Mouse (Mus musculus) myocyte (in vitro differentiated cells): ENCODE measurements at regions not wholly inside any gene's neighbourhood (a gene's known extent, or its start where the extent isn't known, plus 50 kb on each side); places are given as distances from the start of the nearest gene placed in this dataset.

Experiments
- H3K27me3 ChIP-seq: one replicate; pipeline ENCODE4 v1.6.1; 2011; ENCODE audit not compliant: control insufficient read depth, insufficient read depth, insufficient read length
- H3K36me3 ChIP-seq: one replicate; pipeline ENCODE4 v1.6.1; 2011; ENCODE audit not compliant: control insufficient read depth, insufficient read depth
- H3K4me2 ChIP-seq: one replicate; pipeline ENCODE4 v1.6.1; 2011; ENCODE audit warnings: low read depth, control low read depth
- H3K4me3 ChIP-seq: one replicate; pipeline ENCODE4 v1.5.1; 2011; ENCODE audit warnings: mild to moderate bottlenecking, control low read depth, moderate library complexity
- H3K79me2 ChIP-seq: one replicate; pipeline ENCODE4 v1.6.1; 2011; ENCODE audit not compliant: control insufficient read depth, insufficient read depth
- H3ac ChIP-seq: one replicate; pipeline ENCODE4 v1.6.1; 2011; ENCODE audit not compliant: control insufficient read depth, insufficient read length
- CEBPB ChIP-seq: IDR thresholded peaks from 2 replicates; pipeline ENCODE4 v1.6.1; 2011; ENCODE audit warnings: mild to moderate bottlenecking, moderate library complexity; ENCODE audit not compliant: poor library complexity, insufficient read depth, severe bottlenecking
- E2F4 ChIP-seq: IDR thresholded peaks from one replicate; pipeline ENCODE4 v1.6.1; 2011; ENCODE audit warnings: mild to moderate bottlenecking, control low read depth, moderate library complexity; ENCODE audit not compliant: insufficient read depth
- MAX ChIP-seq: IDR thresholded peaks from one replicate; pipeline ENCODE4 v1.6.1; 2011; ENCODE audit warnings: low read depth, mild to moderate bottlenecking, control low read depth
- MYOD1 ChIP-seq, 3 experiments: IDR thresholded peaks; one replicate each; pipeline ENCODE4 v1.6.1; 2011; ENCODE audit warnings: control low read depth in 2 of 3, low read depth in 2 of 3, mild to moderate bottlenecking in 2 of 3, moderate library complexity in 1 of 3; ENCODE audit not compliant: insufficient read length in 2 of 3, control insufficient read depth in 1 of 3
- MYOG ChIP-seq, 3 experiments: IDR thresholded peaks; one replicate each; pipeline ENCODE4 v1.6.1; 2011; ENCODE audit warnings: control low read depth in 2 of 3, low read depth in 2 of 3, mild to moderate bottlenecking in 2 of 3; ENCODE audit not compliant: insufficient read length in 2 of 3, control insufficient read depth in 1 of 3, insufficient read depth in 1 of 3
- POLR2A ChIP-seq: IDR thresholded peaks from one replicate; pipeline ENCODE4 v1.6.1; 2011; ENCODE audit warnings: low read depth, mild to moderate bottlenecking, control low read depth, moderate library complexity; ENCODE audit not compliant: insufficient read length
- POLR2AphosphoS2 ChIP-seq: IDR thresholded peaks from one replicate; pipeline ENCODE4 v1.6.1; 2011; ENCODE audit warnings: low read depth, control low read depth; ENCODE audit not compliant: insufficient read length
- REST ChIP-seq: IDR thresholded peaks from one replicate; pipeline ENCODE4 v1.6.1; 2011; ENCODE audit warnings: mild to moderate bottlenecking, control low read depth, moderate library complexity; ENCODE audit not compliant: insufficient read depth, insufficient read length
- SRF ChIP-seq: IDR thresholded peaks from one replicate; pipeline ENCODE4 v1.6.1; 2011; ENCODE audit warnings: low read depth; ENCODE audit not compliant: control insufficient read depth, insufficient read length
- TCF12 ChIP-seq: IDR thresholded peaks from one replicate; pipeline ENCODE4 v1.6.1; 2011; ENCODE audit warnings: mild to moderate bottlenecking, control low read depth; ENCODE audit not compliant: poor library complexity, insufficient read depth, severe bottlenecking
- TCF3 ChIP-seq: IDR thresholded peaks from one replicate; pipeline ENCODE4 v1.6.1; 2011; ENCODE audit warnings: low read depth, control low read depth; ENCODE audit not compliant: insufficient read length
- USF1 ChIP-seq: IDR thresholded peaks from one replicate; pipeline ENCODE4 v1.6.1; 2011; ENCODE audit warnings: low read depth, mild to moderate bottlenecking, control low read depth, moderate library complexity

- no peaks in the 10 kb centered on the region for H3K79me2 ChIP-seq
- TF ChIP-seq TCF3 = no peak
- no peak for TF ChIP-seq CEBPB
- no peak for TF ChIP-seq MYOG (IDR thresholded peaks at IDR 0.05; ENCODE audit: control insufficient read depth in 1 of 3, insufficient read depth in 1 of 3, insufficient read length in 2 of 3, low read depth in 2 of 3)
- TF ChIP-seq MYOD1 (IDR thresholded peaks at IDR 0.05; ENCODE audit: control insufficient read depth in 1 of 3, insufficient read length in 2 of 3, low read depth in 2 of 3) = no peak
- no peak for TF ChIP-seq POLR2AphosphoS2
- TF ChIP-seq POLR2A = no peak
- TF ChIP-seq TCF12 = no peak
- no peak for TF ChIP-seq MAX
- TF ChIP-seq USF1 = no peak
- no peak for TF ChIP-seq E2F4
- no peak for TF ChIP-seq REST
- TF ChIP-seq SRF = no peak
Observed at GRCm38 (mm10) chr12:25938856-25939255, 476.2 kb downstream of the Rnf144a start.

GRCm38 (mm10) chr12:25934946-25935345 is 480.1 kb downstream of the Rnf144a start:
- no peak for TF ChIP-seq USF1
- TF ChIP-seq TCF3 = no peak
- no peak for TF ChIP-seq MAX
- TF ChIP-seq MYOD1 (IDR thresholded peaks at IDR 0.05; ENCODE audit: control insufficient read depth in 1 of 3, insufficient read length in 2 of 3, low read depth in 2 of 3) = no peak
- no peak for TF ChIP-seq POLR2AphosphoS2
- H3K4me2 ChIP-seq = no peak overlapping the region
- no peaks in the 10 kb centered on the region for H3K79me2 ChIP-seq
- H3ac ChIP-seq = no peak overlapping the region
- no peaks in the 10 kb centered on the region for H3K36me3 ChIP-seq
- H3K27me3 ChIP-seq = no peaks in the 10 kb centered on the region
- no peak overlapping the region for H3K4me3 ChIP-seq

More at GRCm38 (mm10) chr12:25938856-25939255, 476.2 kb downstream of the Rnf144a start:
- Histone ChIP-seq H3ac (no peak overlapping the region), H3K4me2 (no peak overlapping the region), H3K4me3 (no peak overlapping the region), H3K36me3 (no peaks in the 10 kb centered on the region), H3K27me3 (no peaks in the 10 kb centered on the region)

GRCm38 (mm10) chr12:25934526-25934925 is 480.5 kb downstream of the Rnf144a start:
- H3ac ChIP-seq = no peak overlapping the region
- TF ChIP-seq REST (no peak), POLR2A (no peak), E2F4 (no peak), CEBPB (no peak), SRF (no peak), USF1 (no peak), MYOD1 (IDR thresholded peaks at IDR 0.05; ENCODE audit: control insufficient read depth in 1 of 3, insufficient read length in 2 of 3, low read depth in 2 of 3) (no peak), TCF12 (no peak), TCF3 (no peak)
- no peak overlapping the region for H3K4me3 ChIP-seq
- no peaks in the 10 kb centered on the region for H3K27me3 ChIP-seq
- no peaks in the 10 kb centered on the region for H3K79me2 ChIP-seq
- H3K36me3 ChIP-seq = no peaks in the 10 kb centered on the region
- no peak overlapping the region for H3K4me2 ChIP-seq

DNA sequence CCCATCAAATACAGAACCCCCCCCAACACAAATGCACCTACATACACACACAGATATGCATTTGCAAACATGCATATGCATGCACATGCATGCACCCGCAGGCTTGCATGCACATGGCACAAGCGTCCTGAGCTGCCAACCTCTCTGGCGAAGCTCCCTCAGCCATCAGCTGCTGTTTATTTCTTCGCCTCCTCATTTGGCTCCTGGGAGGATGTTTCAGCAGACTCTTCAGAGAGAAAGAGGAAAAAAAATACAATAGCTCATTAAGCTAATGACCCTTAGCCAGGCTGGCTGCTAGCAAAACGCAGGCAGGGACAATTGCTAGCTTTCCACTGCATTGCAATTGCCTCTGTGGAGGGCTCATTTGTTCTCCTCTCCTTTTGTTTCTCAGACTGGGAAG is 488.7 kb downstream of the Rnf144a start:
- Histone ChIP-seq H3K4me2 (no peak overlapping the region), H3K79me2 (no peaks in the 10 kb centered on the region), H3ac (no peak overlapping the region), H3K4me3 (no peak overlapping the region), H3K27me3 (no peaks in the 10 kb centered on the region), H3K36me3 (no peaks in the 10 kb centered on the region)
- no peak for TF ChIP-seq TCF12
- TF ChIP-seq CEBPB = no peak
- no peak for TF ChIP-seq MYOG (IDR thresholded peaks at IDR 0.05; ENCODE audit: control insufficient read depth in 1 of 3, insufficient read depth in 1 of 3, insufficient read length in 2 of 3, low read depth in 2 of 3)
- no peak for TF ChIP-seq REST
- TF ChIP-seq USF1 = no peak

- no peak overlapping the region for H3K4me2 ChIP-seq
- TF ChIP-seq POLR2A (no peak), E2F4 (no peak)
- no peaks in the 10 kb centered on the region for H3K27me3 ChIP-seq
- no peaks in the 10 kb centered on the region for H3K36me3 ChIP-seq
- no peak overlapping the region for H3ac ChIP-seq
- no peaks in the 10 kb centered on the region for H3K79me2 ChIP-seq
- H3K4me3 ChIP-seq = no peak overlapping the region
Observed at GRCm38 (mm10) chr12:25924526-25924925, 490.5 kb downstream of the Rnf144a start.

- H3ac ChIP-seq = no peak overlapping the region
- TF ChIP-seq CEBPB (no peak), MAX (no peak)
Observed at GRCm38 (mm10) chr12:25923772-25924171, 491.3 kb downstream of the Rnf144a start.

More at GRCm38 (mm10) chr12:25923772-25924171, 491.3 kb downstream of the Rnf144a start:
- Histone ChIP-seq H3K36me3 (no peaks in the 10 kb centered on the region), H3K27me3 (no peaks in the 10 kb centered on the region), H3K4me2 (no peak overlapping the region), H3K4me3 (no peak overlapping the region), H3K79me2 (no peaks in the 10 kb centered on the region)
